Mouse (Mus musculus) G1E (cell line): ENCODE data around the gene Insm2. TPM values are rescaled to one million over a fixed set of nuclear protein-coding genes. Genes with fewer than 3 reads are reported as not detected.
A peak's percentile ranks its signal among the peaks of the same experiment; 100 is the strongest.
"Not testable (repeated sequence)": the region's sequence is repeated elsewhere in the genome, so short reads cannot be mapped to it uniquely, and the experiment has no call there.

ENCODE experiments used
- ATAC-seq: 2 replicates; pipeline ENCODE4 v1.8.0; 2016; ENCODE audit warnings: mild to moderate bottlenecking; ENCODE audit not compliant: insufficient number of reproducible peaks, poor library complexity, low FRiP score, severe bottlenecking; ENCODE audit errors: extremely low read depth
- DNase-seq: peaks from one replicate; pipeline ENCODE4 v3.0.0; 2012; ENCODE audit warnings: low spot score
- H3K27me3 ChIP-seq: 2 replicates; pipeline ENCODE4 v1.6.1; 2012; ENCODE audit warnings: mild to moderate bottlenecking, low read length, inconsistent platforms; ENCODE audit not compliant: insufficient read depth
- H3K36me3 ChIP-seq: replicated peaks from 2 replicates; pipeline ENCODE3; 2012; ENCODE audit warnings: mild to moderate bottlenecking, inconsistent platforms
- H3K4me1 ChIP-seq: 2 replicates; pipeline ENCODE4 v1.6.1; 2012; ENCODE audit warnings: low read depth, low read length, inconsistent platforms, mixed read lengths; ENCODE audit not compliant: insufficient read depth
- H3K4me3 ChIP-seq: 2 replicates; pipeline ENCODE4 v1.5.1; 2012; ENCODE audit warnings: low read depth, mild to moderate bottlenecking, inconsistent platforms, low read length, moderate library complexity, mixed read lengths
- H3K9me3 ChIP-seq: replicated peaks from 2 replicates; pipeline ENCODE4 v1.6.1; 2012; ENCODE audit warnings: inconsistent platforms
- CTCF ChIP-seq: IDR thresholded peaks from 2 replicates; pipeline ENCODE4 v1.5.1; 2012; ENCODE audit warnings: low read depth, low read length, inconsistent platforms, mixed read lengths
- GATA1 ChIP-seq: IDR thresholded peaks from 2 replicates; pipeline ENCODE4 v1.6.1; 2012; ENCODE audit warnings: borderline replicate concordance, low read length, inconsistent platforms, mixed read lengths
- GATA2 ChIP-seq: IDR thresholded peaks from 2 replicates; pipeline ENCODE4 v1.6.1; 2012; ENCODE audit warnings: low read depth, low read length, inconsistent platforms, borderline replicate concordance
- POLR2AphosphoS5 ChIP-seq: IDR thresholded peaks from 2 replicates; pipeline ENCODE4 v1.6.1; 2012; ENCODE audit warnings: low read depth, low read length, inconsistent platforms; ENCODE audit not compliant: insufficient replicate concordance
- TAL1 ChIP-seq: conservative IDR thresholded peaks from 2 replicates; pipeline ENCODE4 v1.6.1; 2012; ENCODE audit warnings: low read depth, low read length, inconsistent platforms, mixed read lengths
- polyA plus RNA-seq: library from polyadenylated mRNA; stranded (reverse); fragments of >175 nt; gene quantifications from 2 replicates; pipeline ENCODE4 v1.2.3, GENCODE M21; 2012
- total RNA-seq, 2 experiments: library from RNA; stranded (forward) in 1 of 2; stranded (reverse) in 1 of 2; fragments of 200-1000 nt in 1 of 2; fragments of >200 nt in 1 of 2; fragmentation: Nextera tagmentation in 1 of 2; gene quantifications; 2 replicates each; pipeline ENCODE4 v1.2.3; 2014 to 2017

Insm2 gene
- total RNA-seq (2014; fragmentation: Nextera tagmentation): not detected in 2 replicates
- total RNA-seq (2017): 0.05 TPM in 1 of 2 replicates, not detected in the other
- not detected in 2 replicates for polyA plus RNA-seq

- no peak for DNase-seq
Observed at GRCm38 (mm10) chr12:55598887-55599561, at the start of gene Insm2. Gene Insm2, plus strand, starts transcription at chr12:55599427.

GRCm38 (mm10) chr12:55554901-55555300 is 44.3 kb upstream of the Insm2 start:
- peaks cover 11% of the 10 kb centered on the region for H3K27me3 ChIP-seq
- not testable (repeated sequence) for ATAC-seq, DNase-seq

More at GRCm38 (mm10) chr12:55598887-55599561, at the start of gene Insm2:
- Histone ChIP-seq H3K4me3 (peak within 1 kb of the TSS; percentile 40), H3K27me3 (peaks cover 2% of the 10 kb centered on the region; the same call in 1 of the 2 replicates), H3K4me1 (no peaks in the 10 kb centered on the region), H3K36me3 (peaks cover 34% of the 10 kb centered on the region), H3K9me3 (peaks cover 29% of the 10 kb centered on the region)
- TF ChIP-seq CTCF (no peak), GATA2 (no peak), TAL1 (no peak), POLR2AphosphoS5 (no peak), GATA1 (no peak)
- ATAC-seq: no peak

GRCm38 (mm10) chr12:55557866-55558265 is 41.4 kb upstream of the Insm2 start:
- no peak for TF ChIP-seq GATA2
- no peak for TF ChIP-seq GATA1
- TF ChIP-seq TAL1: no peak
- no peak for TF ChIP-seq CTCF
- no peak for TF ChIP-seq POLR2AphosphoS5
- ATAC-seq (no peak), DNase-seq (no peak)
- H3K4me1 ChIP-seq: peaks cover 9% of the 10 kb centered on the region
- no peaks in the 10 kb centered on the region for H3K36me3 ChIP-seq
- no peaks in the 10 kb centered on the region for H3K9me3 ChIP-seq
- H3K4me3 ChIP-seq: no peak overlapping the region
- H3K27me3 ChIP-seq: peaks cover 8% of the 10 kb centered on the region

More at GRCm38 (mm10) chr12:55554901-55555300, 44.3 kb upstream of the Insm2 start:
- not testable (repeated sequence) for H3K9me3 ChIP-seq, H3K36me3 ChIP-seq, H3K4me1 ChIP-seq, H3K4me3 ChIP-seq

- no peak overlapping the region for H3K4me3 ChIP-seq
- ATAC-seq: no peak
- no peak for DNase-seq
Observed at GRCm38 (mm10) chr12:55559184-55559855, 39.9 kb upstream of the Insm2 start.

GRCm38 (mm10) chr12:55560025-55560690 is 39.1 kb upstream of the Insm2 start:
- Histone ChIP-seq H3K4me1 (peaks cover 9% of the 10 kb centered on the region), H3K36me3 (no peaks in the 10 kb centered on the region), H3K9me3 (peaks cover 2% of the 10 kb centered on the region; the same call in 1 of the 2 replicates), H3K4me3 (peak overlapping the region; percentile 48; the same call in 1 of the 2 replicates), H3K27me3 (peaks cover 13% of the 10 kb centered on the region)
- TF ChIP-seq CTCF: no peak
- no peak for TF ChIP-seq GATA2
- TF ChIP-seq TAL1: no peak
- no peak for TF ChIP-seq POLR2AphosphoS5
- TF ChIP-seq GATA1: no peak
- ATAC-seq: no peak; the same call in 1 of the 2 replicates
- DNase-seq: peak; percentile 37

More at GRCm38 (mm10) chr12:55559184-55559855, 39.9 kb upstream of the Insm2 start:
- Histone ChIP-seq H3K9me3 (no peaks in the 10 kb centered on the region), H3K4me1 (peaks cover 9% of the 10 kb centered on the region), H3K27me3 (peaks cover 14% of the 10 kb centered on the region), H3K36me3 (no peaks in the 10 kb centered on the region)
- TF ChIP-seq POLR2AphosphoS5 (no peak), GATA2 (no peak), CTCF (no peak), TAL1 (no peak), GATA1 (no peak)

- Histone ChIP-seq H3K36me3 (no peaks in the 10 kb centered on the region), H3K4me1 (peaks cover 9% of the 10 kb centered on the region), H3K9me3 (peaks cover 3% of the 10 kb centered on the region; the same call in 1 of the 2 replicates), H3K4me3 (no peak overlapping the region), H3K27me3 (peaks cover 26% of the 10 kb centered on the region)
- no peak for DNase-seq
- TF ChIP-seq TAL1 (no peak), GATA2 (no peak), POLR2AphosphoS5 (no peak), GATA1 (no peak), CTCF (no peak)
- no peak for ATAC-seq
Observed at GRCm38 (mm10) chr12:55563742-55564141, 35.5 kb upstream of the Insm2 start.
